Mouse (Mus musculus): Measurements from ENCODE around the gene Pdpn.

DNA sequence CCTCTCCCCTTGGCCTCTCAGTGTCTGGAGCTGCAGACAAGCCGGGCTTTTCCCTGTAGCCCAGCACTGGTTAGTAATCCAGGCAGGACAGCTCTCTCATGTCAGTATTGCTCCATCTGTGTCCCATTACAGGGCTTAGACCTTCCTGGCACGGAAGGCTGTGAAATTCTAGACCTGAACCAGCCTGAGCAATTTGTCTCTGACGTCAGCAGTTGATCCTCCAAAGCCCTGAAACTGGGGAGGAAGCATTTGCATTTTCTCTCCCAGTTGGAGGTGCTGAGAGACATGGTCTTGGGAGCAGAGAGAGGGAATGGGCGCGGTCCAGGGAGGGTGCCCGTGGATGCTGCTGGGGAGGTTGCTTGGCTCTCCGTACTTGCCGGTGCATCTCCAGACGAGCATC, 31.2 kb upstream of the Pdpn start:
- TF ChIP-seq TAL1 (IDR thresholded peaks at IDR 0.05; ENCODE audit: low read length) (no peak), GATA1 (IDR thresholded peaks at IDR 0.05; ENCODE audit: low read length) (no peak)
